Mouse (Mus musculus) embryonic facial prominence, embryonic 10.5 days (tissue): ENCODE data around the gene Chd8. TPM values are rescaled to one million over a fixed set of nuclear protein-coding genes. Genes with fewer than 3 reads are reported as not detected.
"Not testable (repeated sequence)": the region's sequence is repeated elsewhere in the genome, so short reads cannot be mapped to it uniquely, and the experiment has no call there.

Experiments
- DNase-seq: peaks from one replicate; pipeline ENCODE4 v3.0.0-alpha.2; 2017; ENCODE audit warnings: low spot score
- H3K27ac ChIP-seq: fragments of 300-500 bp; sonication (generic); replicated peaks from 2 replicates; pipeline ENCODE4 v1.5.1; 2016; ENCODE audit warnings: mild to moderate bottlenecking
- H3K27me3 ChIP-seq: fragments of 300-500 bp; sonication (generic); replicated peaks from 2 replicates; pipeline ENCODE4 v1.6.1; 2016; ENCODE audit warnings: low read depth, mild to moderate bottlenecking; ENCODE audit not compliant: poor library complexity, severe bottlenecking
- H3K36me3 ChIP-seq: fragments of 300-500 bp; sonication (generic); replicated peaks from 2 replicates; pipeline ENCODE4 v1.6.1; 2016; ENCODE audit warnings: mild to moderate bottlenecking, moderate library complexity
- H3K4me1 ChIP-seq: fragments of 300-500 bp; sonication (generic); 2 replicates; pipeline ENCODE4 v1.6.1; 2016
- H3K4me3 ChIP-seq: fragments of 300-500 bp; sonication (generic); 2 replicates; pipeline ENCODE4 v1.5.1; 2016; ENCODE audit warnings: mild to moderate bottlenecking, moderate library complexity
- H3K9me3 ChIP-seq: fragments of 300-500 bp; sonication (generic); 2 replicates; pipeline ENCODE4 v1.6.1; 2016; ENCODE audit warnings: mild to moderate bottlenecking
- WGBS: fragments of 180-500 bp; shearing (Covaris S2); methylation state at CpG from one replicate; pipeline ENCODE4 v1.1.7; 2016; 5-methylcytosine and 5-hydroxymethylcytosine counted together
- polyA plus RNA-seq: library from polyadenylated mRNA; unstranded; fragments of >200 nt; fragmentation: Nextera tagmentation; extraction: Ambion mirVana; gene quantifications from 2 replicates; pipeline ENCODE4 v1.2.1, GENCODE M21; 2016

Chd8 gene
- polyA plus RNA-seq: 51.2 and 51.7 TPM in 2 replicates

DNA sequence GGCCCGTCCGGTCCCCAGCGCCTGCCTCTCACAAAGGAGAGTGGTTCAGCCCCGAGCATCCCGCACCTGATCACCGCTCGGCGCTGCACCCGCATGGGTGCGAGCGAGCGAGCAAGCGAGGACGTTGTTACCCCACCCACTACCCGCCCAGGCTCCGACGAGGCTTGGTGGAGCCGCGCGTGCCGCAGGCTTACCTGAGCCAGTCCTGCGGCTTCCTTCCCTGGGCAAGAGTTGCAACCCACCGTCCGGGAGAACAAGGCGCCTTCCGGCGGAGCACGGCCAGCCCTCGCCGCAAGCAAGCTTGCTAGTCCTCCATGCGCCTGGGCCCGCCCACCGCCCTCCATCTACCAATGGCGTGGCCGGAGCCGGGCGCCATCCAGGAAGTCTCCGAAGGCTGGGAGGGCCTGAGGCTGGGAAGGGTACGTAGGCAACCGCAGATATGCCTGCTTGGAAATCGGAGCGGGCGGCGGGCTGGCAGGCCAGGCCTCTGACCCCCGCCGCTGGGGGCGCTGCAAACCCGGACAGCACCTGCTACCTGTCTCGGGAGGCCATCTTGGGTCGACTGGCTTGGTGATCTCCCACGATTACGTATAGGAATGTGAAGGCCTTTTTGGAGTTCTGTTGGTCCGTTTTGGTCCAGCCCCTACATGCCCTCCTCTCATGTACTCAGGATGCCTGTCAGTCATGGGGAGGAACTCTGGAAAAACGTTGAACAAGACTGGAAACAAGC, at the start of gene Chd8:
TSS of gene Chd8 (minus strand) at position 297 of the 730 bp plus-strand sequence.
- WGBS: under 1% methylated on average over 54 of the region's 54 CpGs
- Histone ChIP-seq H3K27me3 (no peaks in the 10 kb centered on the region), H3K4me3 (peak within 1 kb of the TSS; percentile 95), H3K27ac (peak within 1 kb of the TSS; percentile 95), H3K9me3 (no peaks in the 10 kb centered on the region), H3K4me1 (peaks cover 12% of the 10 kb centered on the region), H3K36me3 (peaks cover 9% of the 10 kb centered on the region; the same call in 1 of the 2 replicates)
- peak; percentile 99 for DNase-seq

DNA sequence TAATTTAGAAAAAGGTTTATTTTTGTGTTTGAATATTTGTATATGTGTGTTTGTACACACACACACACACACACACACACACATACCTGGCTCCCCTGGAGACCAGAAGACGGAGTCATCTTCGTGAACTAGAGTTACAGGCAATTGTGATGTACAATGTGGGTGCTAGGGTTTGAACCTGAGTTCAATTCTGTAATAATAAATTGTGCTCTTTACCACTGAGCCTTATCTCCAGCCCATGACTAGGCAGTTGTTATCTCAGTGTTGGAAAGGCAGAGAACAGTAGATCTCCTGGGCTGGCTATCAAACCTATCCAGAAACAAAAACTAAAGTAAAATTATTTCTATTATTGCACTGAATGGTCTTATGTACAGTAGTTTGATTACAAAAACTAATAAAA, 48.5 kb upstream of the Chd8 start:
- H3K4me1 ChIP-seq: peaks cover 6% of the 10 kb centered on the region
- no peaks in the 10 kb centered on the region for H3K27me3 ChIP-seq
- H3K36me3 ChIP-seq: peaks cover 30% of the 10 kb centered on the region
- DNase-seq: no peak
- no peak overlapping the region for H3K27ac ChIP-seq
- no peak overlapping the region for H3K4me3 ChIP-seq
- 96% methylated on average over 2 of the region's 2 CpGs for WGBS
- H3K9me3 ChIP-seq: 0 out of 2 replicates have a peak, but pooled peaks cover 3% of the 10 kb centered on the region

DNA sequence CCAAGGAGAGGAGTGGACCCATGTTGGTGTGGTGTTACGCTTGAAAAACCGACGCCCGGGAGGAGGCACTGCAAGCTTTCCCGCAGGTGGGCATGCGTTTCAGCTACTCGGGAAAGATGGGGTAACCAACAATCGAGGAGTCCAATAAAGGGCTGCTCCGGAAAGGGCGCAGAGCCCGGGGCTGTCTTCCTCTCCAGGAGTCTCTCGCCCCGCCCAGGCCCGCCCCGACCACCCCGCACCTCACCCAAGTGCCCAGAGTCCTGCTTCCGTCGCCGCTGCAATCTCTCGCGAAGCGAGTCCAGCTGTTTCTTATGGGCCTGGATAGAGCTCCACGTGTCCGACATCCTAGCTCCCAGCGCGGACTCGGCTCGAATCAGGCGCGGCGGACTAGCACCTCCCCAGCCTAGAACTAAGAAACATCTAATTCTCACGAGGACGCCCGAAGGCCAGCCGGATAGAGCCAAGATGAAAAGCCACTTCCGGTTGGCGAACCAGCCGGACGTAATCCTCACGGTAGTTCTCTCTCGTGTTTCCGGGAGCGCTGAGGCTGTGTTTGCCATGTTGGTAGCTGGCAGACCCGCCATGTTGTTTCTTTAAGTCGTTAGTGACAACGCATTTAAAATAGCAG, 47.2 kb upstream of the Chd8 start, which contains the start of gene Mettl3:
TSS of gene Mettl3 (minus strand) at position 485 of the 628 bp plus-strand sequence.
- WGBS: under 1% methylated on average over 46 of the region's 46 CpGs
- H3K27ac ChIP-seq: peak within 1 kb of the TSS; percentile 93
- peaks cover 6% of the 10 kb centered on the region for H3K4me1 ChIP-seq
- H3K9me3 ChIP-seq: no peaks in the 10 kb centered on the region
- peak within 1 kb of the TSS; percentile 77 for H3K4me3 ChIP-seq
- peak; percentile 92 for DNase-seq
- no peaks in the 10 kb centered on the region for H3K27me3 ChIP-seq
- peaks cover 24% of the 10 kb centered on the region for H3K36me3 ChIP-seq

DNA sequence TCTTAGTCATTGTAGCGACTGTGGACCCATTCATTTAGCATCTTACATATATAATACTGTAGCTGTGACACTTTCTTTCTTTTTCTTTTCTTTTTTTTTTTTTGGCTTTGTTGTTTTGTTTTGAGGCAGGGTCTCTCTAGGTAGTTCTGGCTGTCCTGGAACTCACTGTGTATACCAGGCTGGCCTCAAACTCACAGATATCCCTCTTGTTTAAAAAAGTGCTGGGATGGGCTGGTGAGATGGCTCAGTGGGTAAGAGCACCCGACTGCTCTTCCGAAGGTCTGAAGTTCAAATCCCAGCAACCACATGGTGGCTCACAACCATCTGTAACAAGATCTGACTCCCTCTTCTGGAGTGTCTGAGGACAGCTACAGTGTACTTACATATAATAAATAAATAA, 45.9 kb upstream of the Chd8 start:
- not testable (repeated sequence) for H3K9me3 ChIP-seq, H3K4me1 ChIP-seq, DNase-seq, H3K27me3 ChIP-seq, H3K27ac ChIP-seq
- Histone ChIP-seq H3K36me3 (peaks cover 24% of the 10 kb centered on the region), H3K4me3 (0 out of 2 replicates have a peak overlapping the region, but pooled peaks have one; percentile 77)
- 90% methylated on average over 3 of the region's 3 CpGs for WGBS

DNA sequence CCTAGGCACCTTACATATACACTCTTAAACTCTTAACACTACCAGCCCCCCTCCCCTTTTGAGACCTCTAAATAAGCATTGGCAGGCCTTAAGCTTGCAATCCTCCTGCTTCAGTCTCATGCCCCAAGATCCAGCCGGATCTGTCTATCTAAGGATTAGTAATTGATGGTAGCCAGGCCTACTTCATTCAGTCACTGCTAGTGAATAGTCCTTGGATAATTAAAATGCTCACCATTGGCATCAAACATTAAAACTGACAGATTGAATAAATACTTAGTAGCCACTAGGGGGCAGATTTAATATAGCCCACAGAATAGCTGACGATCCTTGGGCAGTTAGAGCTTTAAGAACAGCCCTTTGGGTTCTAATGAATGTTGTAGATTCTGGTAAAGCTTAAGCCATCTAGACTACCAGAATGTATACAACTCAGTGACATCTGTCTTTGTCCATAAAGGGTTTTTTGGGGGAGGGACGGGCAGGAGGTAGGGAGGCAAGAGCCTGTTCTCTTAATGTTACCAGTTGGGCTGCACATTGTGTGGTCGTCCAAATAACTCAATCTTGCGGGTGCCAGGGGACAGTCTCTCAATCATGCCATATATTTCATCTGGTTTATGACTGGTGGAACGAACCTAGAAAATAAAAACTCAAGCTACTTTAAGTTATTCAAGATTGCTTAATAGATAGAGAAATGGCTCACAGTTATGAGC, 38.1 kb upstream of the Chd8 start:
- 77% methylated on average over 6 of the region's 6 CpGs for WGBS
- no peak overlapping the region for H3K27ac ChIP-seq
- peaks cover 99% of the 10 kb centered on the region for H3K36me3 ChIP-seq
- no peaks in the 10 kb centered on the region for H3K9me3 ChIP-seq
- no peak overlapping the region for H3K4me3 ChIP-seq
- DNase-seq: no peak
- H3K4me1 ChIP-seq: no peaks in the 10 kb centered on the region
- no peaks in the 10 kb centered on the region for H3K27me3 ChIP-seq

DNA sequence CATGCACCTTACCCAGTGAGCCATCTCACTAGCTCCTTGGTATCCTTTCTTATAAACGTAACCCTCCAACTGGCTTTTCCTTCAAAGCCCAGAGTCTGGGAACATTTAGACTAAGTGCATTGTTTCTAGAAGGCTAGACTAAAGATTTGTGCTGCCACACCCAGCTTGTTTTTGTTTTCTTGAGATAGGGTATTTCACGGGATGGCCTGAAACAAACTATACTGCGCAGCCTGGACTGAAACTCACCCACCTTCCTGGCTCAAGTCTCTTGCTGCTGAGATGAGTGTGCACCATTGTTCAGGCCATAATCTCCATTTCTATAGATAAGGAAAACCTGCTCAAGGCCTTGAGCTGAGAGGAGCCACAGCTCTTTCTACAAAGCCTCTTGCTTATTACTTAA, 26.6 kb upstream of the Chd8 start:
- 92% methylated on average over 3 of the region's 3 CpGs for WGBS
- H3K36me3 ChIP-seq: peaks cover 53% of the 10 kb centered on the region
- DNase-seq: no peak

DNA sequence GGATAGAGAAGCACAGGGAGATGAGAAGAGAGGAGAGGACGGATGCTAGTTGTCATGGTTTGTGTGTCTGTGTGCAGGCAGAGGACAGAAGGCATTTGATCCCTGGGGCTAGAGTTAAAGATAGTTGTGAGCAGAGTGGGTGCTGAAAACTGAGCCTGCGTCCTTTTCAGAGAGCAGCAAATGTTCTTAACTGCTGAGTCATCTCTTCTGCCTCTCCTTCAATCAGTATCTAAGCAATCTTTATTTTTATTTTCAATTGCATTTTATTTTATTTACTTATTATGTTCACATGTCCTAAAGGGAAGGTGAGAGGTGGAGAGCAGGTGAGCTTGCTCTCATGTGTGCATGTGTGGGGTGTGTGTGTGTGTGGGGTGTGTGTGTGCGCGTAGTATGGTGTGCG, 26.0 kb upstream of the Chd8 start:
- H3K27me3 ChIP-seq: no peaks in the 10 kb centered on the region
- DNase-seq: no peak
- H3K36me3 ChIP-seq: peaks cover 47% of the 10 kb centered on the region
- no peak overlapping the region for H3K27ac ChIP-seq
- peaks cover 9% of the 10 kb centered on the region for H3K4me1 ChIP-seq
- 93% methylated on average over 5 of the region's 5 CpGs for WGBS
- H3K9me3 ChIP-seq: no peaks in the 10 kb centered on the region
- no peak overlapping the region for H3K4me3 ChIP-seq

More for the DNA sequence above, 26.6 kb upstream of the Chd8 start:
- peaks cover 8% of the 10 kb centered on the region for H3K4me1 ChIP-seq
- H3K9me3 ChIP-seq: no peaks in the 10 kb centered on the region
- H3K27ac ChIP-seq: no peak overlapping the region
- no peak overlapping the region for H3K4me3 ChIP-seq
- H3K27me3 ChIP-seq: no peaks in the 10 kb centered on the region

DNA sequence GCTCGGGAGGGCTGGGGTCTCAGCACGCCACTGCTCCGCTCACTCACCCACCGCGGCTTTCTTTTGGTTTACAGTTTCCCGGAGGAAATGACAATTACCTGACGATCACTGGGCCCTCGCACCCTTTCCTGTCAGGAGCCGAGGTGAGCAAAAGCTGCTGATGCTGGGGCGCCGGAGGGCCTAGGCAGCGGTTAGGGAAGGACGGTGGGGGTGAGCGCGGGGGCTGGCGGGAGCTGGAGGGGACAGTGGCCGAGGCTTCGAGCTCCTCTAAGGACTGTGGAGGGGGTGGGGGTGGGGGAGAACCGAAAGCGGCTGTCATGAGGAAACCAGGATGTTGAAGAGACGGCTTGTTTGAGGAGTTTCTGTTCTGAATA, 22.2 kb upstream of the Chd8 start:
- no peak for DNase-seq
- peaks cover 17% of the 10 kb centered on the region for H3K4me1 ChIP-seq
- no peaks in the 10 kb centered on the region for H3K9me3 ChIP-seq
- no peaks in the 10 kb centered on the region for H3K27me3 ChIP-seq
- WGBS: under 1% methylated on average over 21 of the region's 21 CpGs
- H3K27ac ChIP-seq: peak overlapping the region; percentile 87
- peaks cover 21% of the 10 kb centered on the region for H3K36me3 ChIP-seq
- peak overlapping the region; percentile 75 for H3K4me3 ChIP-seq

DNA sequence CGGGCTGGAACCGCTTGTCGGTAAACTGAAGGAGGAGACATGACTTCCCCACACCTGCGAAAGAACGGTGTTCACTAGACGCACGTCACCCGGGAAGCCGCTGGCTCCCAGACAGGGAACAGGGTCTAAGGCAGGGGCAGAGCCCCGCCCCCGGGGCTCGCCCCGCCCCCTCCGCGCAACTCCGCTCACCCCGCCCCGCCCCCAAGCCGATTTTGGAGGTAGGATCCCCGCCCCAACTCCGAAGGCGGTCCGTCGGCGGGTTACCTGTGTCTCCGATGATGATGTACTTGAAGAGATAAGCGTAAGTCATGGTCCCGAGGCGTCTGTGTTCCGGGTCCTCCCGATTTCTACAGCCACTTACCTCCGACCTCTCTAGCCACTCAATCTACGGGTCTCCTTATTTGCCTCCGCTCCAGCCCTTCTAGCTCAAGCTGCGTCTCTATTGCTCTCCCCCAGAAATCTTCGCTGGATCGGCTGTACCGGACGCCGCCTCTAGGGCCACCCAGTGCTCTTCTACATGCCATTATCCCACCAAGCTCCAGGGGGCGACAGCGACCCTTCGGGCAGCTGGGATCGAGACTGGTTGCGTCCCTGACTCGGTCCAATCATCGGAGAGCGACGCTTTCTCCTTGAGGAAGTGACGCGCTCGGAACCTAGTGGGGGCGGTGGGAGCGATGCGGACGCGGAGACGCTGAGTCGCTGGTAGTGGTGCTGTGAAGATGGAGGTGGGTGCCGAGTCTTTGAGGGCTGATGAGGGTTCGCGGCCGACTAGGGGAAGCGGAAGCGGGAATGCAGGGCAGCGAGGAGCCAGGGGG, 21.6 kb upstream of the Chd8 start, which contains the start of the genes Tox4 and Rab2b:
TSS of gene Tox4 (plus strand) at position 215 of the 815 bp plus-strand sequence.
TSS of gene Rab2b (minus strand) at position 614 of the 815 bp plus-strand sequence.
- Histone ChIP-seq H3K27ac (peak within 1 kb of the TSS; percentile 87), H3K4me1 (peaks cover 17% of the 10 kb centered on the region)
- WGBS: under 1% methylated on average over 66 of the region's 66 CpGs

DNA sequence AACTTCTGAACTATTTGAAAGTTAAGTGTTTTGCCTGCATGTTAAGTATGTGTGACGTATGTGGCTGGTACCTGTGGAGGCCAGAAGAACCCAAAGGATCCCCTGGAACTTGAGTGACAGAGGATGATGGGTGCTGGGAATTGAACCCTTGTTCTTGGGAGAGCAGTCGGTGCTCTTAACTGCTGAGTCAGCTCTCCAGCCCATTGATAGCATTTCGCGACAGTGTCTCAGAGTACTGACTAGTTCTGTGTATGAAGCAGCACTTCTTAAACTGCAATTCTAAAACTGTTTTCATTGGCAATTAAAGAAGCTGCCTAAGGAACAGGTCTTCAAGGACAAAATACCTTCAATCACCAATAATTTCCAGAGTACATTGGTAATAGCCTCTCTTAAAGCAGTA, 19.6 kb upstream of the Chd8 start:
- Histone ChIP-seq H3K4me1 (peaks cover 17% of the 10 kb centered on the region), H3K27ac (no peak overlapping the region), H3K36me3 (peaks cover 31% of the 10 kb centered on the region), H3K9me3 (no peaks in the 10 kb centered on the region), H3K4me3 (no peak overlapping the region), H3K27me3 (no peaks in the 10 kb centered on the region)
- no peak for DNase-seq
- WGBS: 89% methylated on average over 4 of the region's 4 CpGs

More for the DNA sequence above, 21.6 kb upstream of the Chd8 start, which contains the start of the genes Tox4 and Rab2b:
- peaks cover 25% of the 10 kb centered on the region for H3K36me3 ChIP-seq
- DNase-seq: peak; percentile 99
- no peaks in the 10 kb centered on the region for H3K9me3 ChIP-seq
- peak within 1 kb of the TSS; percentile 75 for H3K4me3 ChIP-seq
- no peaks in the 10 kb centered on the region for H3K27me3 ChIP-seq

DNA sequence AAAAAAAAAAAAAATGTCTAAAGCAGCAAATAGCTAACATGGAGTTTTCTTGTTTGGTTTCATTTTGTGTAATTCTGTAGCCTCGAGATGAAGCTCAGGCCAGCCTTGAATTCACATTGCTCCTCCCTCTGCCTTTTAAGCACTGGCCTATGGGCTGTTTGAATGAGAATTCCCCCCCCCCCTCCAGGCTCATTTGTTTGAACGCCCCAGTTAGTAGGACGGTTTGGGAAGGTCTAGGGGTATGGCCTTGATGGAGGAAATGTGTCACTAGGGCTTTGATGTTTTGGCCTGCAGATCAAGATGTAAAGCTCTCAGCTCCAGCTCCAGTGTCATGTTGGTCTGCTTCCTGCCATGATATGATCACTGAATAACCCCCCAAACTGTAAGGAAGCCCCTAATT, 15.2 kb upstream of the Chd8 start:
- Histone ChIP-seq H3K4me1 (no peaks in the 10 kb centered on the region), H3K27ac (no peak overlapping the region), H3K4me3 (no peak overlapping the region), H3K9me3 (no peaks in the 10 kb centered on the region), H3K36me3 (peaks cover 52% of the 10 kb centered on the region), H3K27me3 (no peaks in the 10 kb centered on the region)
- no peak for DNase-seq
- WGBS: 73% methylated on average over 3 of the region's 3 CpGs
